Mouse (Mus musculus): ENCODE data around the gene Coro2b. TPM values are rescaled to one million over a fixed set of nuclear protein-coding genes. Genes with fewer than 3 reads are reported as not detected.

Coro2b gene
- polyA plus RNA-seq, 1 experiment from 2014 or later = 24.6 TPM

- H3K36me3 ChIP-seq (ENCODE audit: control insufficient read depth, insufficient read depth, low read length) = no peaks in the 10 kb centered on the region
- H3K9me3 ChIP-seq (ENCODE audit: control insufficient read depth, low read length) = no peaks in the 10 kb centered on the region
- peak overlapping the region; percentile 42; the same call in 1 of the 2 replicates for H3K9ac ChIP-seq (ENCODE audit: low read length)
- no peak overlapping the region for H3K4me3 ChIP-seq (ENCODE audit: low read length)
- H3K27me3 ChIP-seq (ENCODE audit: control insufficient read depth, insufficient read depth, low read depth, low read length) = no peaks in the 10 kb centered on the region
- peak overlapping the region; percentile 18; the same call in 1 of the 2 replicates for H3K4me2 ChIP-seq (ENCODE audit: low read depth, low read length)
- peak overlapping the region; percentile 92 for H3K27ac ChIP-seq (ENCODE audit: low read length)
- H3K4me1 ChIP-seq (replicated peaks; ENCODE audit: control insufficient read depth, insufficient read depth, low read length) = peaks cover 62% of the 10 kb centered on the region
- 51% methylated on average over 5 of the region's 5 CpGs for whole genome bisulfite sequencing
- peak; percentile 20; the same call in 1 of the 2 replicates for ATAC-seq (ENCODE audit: low read depth)
These were observed 14.6 kb downstream of the Coro2b start for GRCm38 (mm10) chr9:62522211-62522610.

DNA sequence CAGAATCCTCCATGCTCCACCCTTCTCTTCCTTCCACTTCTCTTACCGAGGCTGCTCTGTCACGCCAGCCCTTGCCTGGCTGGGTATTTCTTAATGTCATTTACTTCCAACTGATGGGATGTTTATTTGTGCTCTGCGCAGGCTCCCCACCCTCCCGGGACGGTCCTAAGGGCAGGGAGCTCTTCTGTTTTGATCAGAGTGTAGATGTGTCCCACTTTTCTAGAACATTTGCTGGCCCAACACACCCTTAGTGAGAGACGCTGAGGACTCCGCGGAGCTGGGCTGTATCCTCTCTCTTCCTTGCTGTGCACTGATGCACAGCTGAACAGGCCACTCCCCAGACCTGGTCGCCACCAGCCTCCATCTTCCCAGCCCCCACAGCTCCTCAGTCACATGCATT is 15.3 kb downstream of the Coro2b start:
- Histone ChIP-seq H3K4me2 (ENCODE audit: low read depth, low read length) (peak overlapping the region; percentile 28), H3K36me3 (ENCODE audit: control insufficient read depth, insufficient read depth, low read length) (no peaks in the 10 kb centered on the region), H3K4me1 (replicated peaks; ENCODE audit: control insufficient read depth, insufficient read depth, low read length) (peaks cover 55% of the 10 kb centered on the region), H3K4me3 (ENCODE audit: low read length) (no peak overlapping the region), H3K9ac (ENCODE audit: low read length) (peak overlapping the region; percentile 53), H3K27ac (ENCODE audit: low read length) (peak overlapping the region; percentile 92), H3K27me3 (ENCODE audit: control insufficient read depth, insufficient read depth, low read depth, low read length) (no peaks in the 10 kb centered on the region), H3K9me3 (ENCODE audit: control insufficient read depth, low read length) (no peaks in the 10 kb centered on the region)
- 0 out of 2 replicates have a peak, but pooled peaks have one; percentile 3 for ATAC-seq (ENCODE audit: low read depth)
- 39% methylated on average over 9 of the region's 9 CpGs for WGBS

DNA sequence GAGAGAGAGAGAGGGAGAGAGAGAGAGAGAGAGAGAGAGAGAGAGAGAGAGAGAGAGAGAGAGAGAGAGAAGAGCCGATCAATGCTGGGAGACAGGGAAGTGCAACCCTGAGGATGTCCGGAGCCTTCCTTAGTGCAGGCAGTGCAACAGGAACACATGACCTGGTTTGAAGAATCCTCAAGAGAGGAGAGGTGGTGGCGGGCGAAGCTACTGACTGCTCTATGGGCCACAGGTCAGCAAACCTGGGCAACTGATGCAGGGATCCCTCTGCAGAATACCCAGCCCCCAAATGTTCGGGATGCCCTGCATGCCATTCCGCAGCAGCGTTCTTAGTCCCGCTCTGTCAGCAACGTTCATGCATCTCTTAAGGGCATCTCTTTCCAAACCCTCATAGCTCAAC is 15.9 kb downstream of the Coro2b start:
- no peaks in the 10 kb centered on the region for H3K27me3 ChIP-seq (ENCODE audit: control insufficient read depth, insufficient read depth, low read depth, low read length)
- no peaks in the 10 kb centered on the region for H3K9me3 ChIP-seq (ENCODE audit: control insufficient read depth, low read length)
- H3K36me3 ChIP-seq (ENCODE audit: control insufficient read depth, insufficient read depth, low read length) = no peaks in the 10 kb centered on the region
- peak overlapping the region; percentile 92 for H3K27ac ChIP-seq (ENCODE audit: low read length)
- H3K4me2 ChIP-seq (ENCODE audit: low read depth, low read length) = peak overlapping the region; percentile 28
- no peak for ATAC-seq (ENCODE audit: low read depth)
- 35% methylated on average over 9 of the region's 9 CpGs for WGBS
- H3K4me3 ChIP-seq (ENCODE audit: low read length) = no peak overlapping the region
- H3K9ac ChIP-seq (ENCODE audit: low read length) = peak overlapping the region; percentile 53
- peaks cover 49% of the 10 kb centered on the region for H3K4me1 ChIP-seq (replicated peaks; ENCODE audit: control insufficient read depth, insufficient read depth, low read length)

- no peak for ATAC-seq (ENCODE audit: low read depth)
- no peak overlapping the region for H3K27ac ChIP-seq (ENCODE audit: low read length)
- 80% methylated on average over 15 of the region's 15 CpGs for WGBS
These were observed 16.9 kb downstream of the Coro2b start for GRCm38 (mm10) chr9:62519787-62520503.

DNA sequence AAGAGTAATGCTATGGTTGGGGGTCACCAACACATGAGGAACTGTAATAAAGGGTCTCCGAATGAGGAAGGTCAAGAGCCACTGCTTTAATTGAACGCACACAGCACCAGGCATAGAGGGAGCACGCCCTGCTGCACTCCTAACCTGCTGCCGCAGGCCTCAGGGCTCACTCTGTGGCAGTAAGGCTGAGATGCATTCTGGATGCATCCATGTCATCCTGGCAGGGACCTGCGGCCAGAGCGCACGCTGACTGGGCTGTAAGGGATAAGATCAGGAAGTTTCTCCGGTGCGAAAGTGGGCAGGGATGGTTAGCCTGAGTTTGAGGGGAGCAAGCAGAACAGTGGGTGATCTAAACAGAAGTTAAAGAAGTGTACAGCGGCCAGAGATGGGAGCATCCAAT is 17.5 kb downstream of the Coro2b start:
- Histone ChIP-seq H3K4me2 (ENCODE audit: low read depth, low read length) (no peak overlapping the region), H3K4me3 (ENCODE audit: low read length) (no peak overlapping the region), H3K27me3 (ENCODE audit: control insufficient read depth, insufficient read depth, low read depth, low read length) (no peaks in the 10 kb centered on the region), H3K9ac (ENCODE audit: low read length) (no peak overlapping the region), H3K36me3 (ENCODE audit: control insufficient read depth, insufficient read depth, low read length) (no peaks in the 10 kb centered on the region), H3K4me1 (replicated peaks; ENCODE audit: control insufficient read depth, insufficient read depth, low read length) (peaks cover 34% of the 10 kb centered on the region), H3K27ac (ENCODE audit: low read length) (no peak overlapping the region), H3K9me3 (ENCODE audit: control insufficient read depth, low read length) (no peaks in the 10 kb centered on the region)
- WGBS = 91% methylated on average over 10 of the region's 10 CpGs
- no peak for ATAC-seq (ENCODE audit: low read depth)

More at GRCm38 (mm10) chr9:62519787-62520503, 16.9 kb downstream of the Coro2b start:
- Histone ChIP-seq H3K4me3 (ENCODE audit: low read length) (no peak overlapping the region), H3K4me1 (replicated peaks; ENCODE audit: control insufficient read depth, insufficient read depth, low read length) (peaks cover 39% of the 10 kb centered on the region), H3K9ac (ENCODE audit: low read length) (no peak overlapping the region), H3K36me3 (ENCODE audit: control insufficient read depth, insufficient read depth, low read length) (no peaks in the 10 kb centered on the region), H3K4me2 (ENCODE audit: low read depth, low read length) (no peak overlapping the region), H3K27me3 (ENCODE audit: control insufficient read depth, insufficient read depth, low read depth, low read length) (no peaks in the 10 kb centered on the region), H3K9me3 (ENCODE audit: control insufficient read depth, low read length) (no peaks in the 10 kb centered on the region)

GRCm38 (mm10) chr9:62518572-62518971 is 18.3 kb downstream of the Coro2b start:
- no peaks in the 10 kb centered on the region for H3K36me3 ChIP-seq (ENCODE audit: control insufficient read depth, insufficient read depth, low read length)
- no peaks in the 10 kb centered on the region for H3K9me3 ChIP-seq (ENCODE audit: control insufficient read depth, low read length)
- WGBS = 71% methylated on average over 4 of the region's 4 CpGs
- H3K4me2 ChIP-seq (ENCODE audit: low read depth, low read length) = no peak overlapping the region
- ATAC-seq (ENCODE audit: low read depth) = no peak
- no peak overlapping the region for H3K27ac ChIP-seq (ENCODE audit: low read length)
- no peak overlapping the region for H3K9ac ChIP-seq (ENCODE audit: low read length)
- H3K4me3 ChIP-seq (ENCODE audit: low read length) = no peak overlapping the region
- H3K27me3 ChIP-seq (ENCODE audit: control insufficient read depth, insufficient read depth, low read depth, low read length) = no peaks in the 10 kb centered on the region
- peaks cover 35% of the 10 kb centered on the region for H3K4me1 ChIP-seq (replicated peaks; ENCODE audit: control insufficient read depth, insufficient read depth, low read length)

DNA sequence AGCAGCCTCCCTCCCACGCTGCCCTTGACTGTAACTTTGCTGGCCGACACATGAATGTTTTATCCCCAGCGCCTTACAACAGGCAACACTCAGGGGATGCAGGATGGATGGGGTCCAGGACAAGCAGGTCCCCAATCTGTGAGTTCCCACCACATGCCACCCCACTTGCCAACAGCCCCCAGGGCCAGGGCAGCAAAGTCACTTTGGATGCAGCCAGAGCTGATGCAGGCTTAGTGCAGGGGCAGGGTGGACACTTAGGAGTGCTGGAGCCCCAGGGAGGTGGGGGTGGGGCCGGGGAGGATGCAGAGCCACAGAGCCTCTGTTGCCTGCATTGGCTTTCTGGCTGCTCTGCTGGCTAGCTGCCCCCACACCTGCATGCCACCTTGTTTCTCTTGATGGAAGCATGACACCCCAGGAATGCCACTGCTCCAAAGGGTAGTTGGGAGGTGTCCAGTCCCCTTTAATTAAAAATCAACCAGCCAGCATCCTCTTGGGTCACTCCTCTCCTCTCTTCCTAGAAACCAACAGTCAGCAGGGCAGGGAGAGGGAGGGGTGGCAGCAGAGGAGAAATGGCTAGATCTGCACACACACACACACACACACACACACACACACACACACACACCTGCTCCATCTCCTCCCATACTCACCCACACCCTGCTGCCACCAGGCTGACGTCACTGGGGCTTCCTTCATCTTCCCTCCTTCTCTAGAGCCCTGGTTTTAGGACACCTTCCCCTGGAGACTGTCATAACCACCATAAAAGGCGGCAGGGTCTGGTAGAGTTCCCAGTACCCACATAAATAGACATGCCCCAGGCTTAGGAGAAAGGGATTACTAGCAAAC is 19.5 kb downstream of the Coro2b start:
- Histone ChIP-seq H3K4me1 (replicated peaks; ENCODE audit: control insufficient read depth, insufficient read depth, low read length) (peaks cover 33% of the 10 kb centered on the region), H3K9ac (ENCODE audit: low read length) (no peak overlapping the region), H3K36me3 (ENCODE audit: control insufficient read depth, insufficient read depth, low read length) (no peaks in the 10 kb centered on the region), H3K27ac (ENCODE audit: low read length) (no peak overlapping the region), H3K4me2 (ENCODE audit: low read depth, low read length) (no peak overlapping the region), H3K27me3 (ENCODE audit: control insufficient read depth, insufficient read depth, low read depth, low read length) (no peaks in the 10 kb centered on the region), H3K9me3 (ENCODE audit: control insufficient read depth, low read length) (no peaks in the 10 kb centered on the region), H3K4me3 (ENCODE audit: low read length) (no peak overlapping the region)
- 69% methylated on average over 6 of the region's 6 CpGs for whole genome bisulfite sequencing
- ATAC-seq (ENCODE audit: low read depth) = no peak

- no peaks in the 10 kb centered on the region for H3K27me3 ChIP-seq (ENCODE audit: control insufficient read depth, insufficient read depth, low read depth, low read length)
- no peaks in the 10 kb centered on the region for H3K36me3 ChIP-seq (ENCODE audit: control insufficient read depth, insufficient read depth, low read length)
- ATAC-seq (ENCODE audit: low read depth) = no peak
- no peaks in the 10 kb centered on the region for H3K9me3 ChIP-seq (ENCODE audit: control insufficient read depth, low read length)
- H3K4me1 ChIP-seq (replicated peaks; ENCODE audit: control insufficient read depth, insufficient read depth, low read length) = peaks cover 22% of the 10 kb centered on the region
- no peak overlapping the region for H3K4me3 ChIP-seq (ENCODE audit: low read length)
- H3K9ac ChIP-seq (ENCODE audit: low read length) = no peak overlapping the region
- 84% methylated on average over 7 of the region's 7 CpGs for WGBS
- H3K27ac ChIP-seq (ENCODE audit: low read length) = no peak overlapping the region
- H3K4me2 ChIP-seq (ENCODE audit: low read depth, low read length) = no peak overlapping the region
These were observed 21.7 kb downstream of the Coro2b start for GRCm38 (mm10) chr9:62515138-62515537.

GRCm38 (mm10) chr9:62513492-62514133 is 23.2 kb downstream of the Coro2b start:
- Histone ChIP-seq H3K4me3 (ENCODE audit: low read length) (no peak overlapping the region), H3K27ac (ENCODE audit: low read length) (peak overlapping the region; percentile 77), H3K9me3 (ENCODE audit: control insufficient read depth, low read length) (no peaks in the 10 kb centered on the region), H3K9ac (ENCODE audit: low read length) (no peak overlapping the region), H3K36me3 (ENCODE audit: control insufficient read depth, insufficient read depth, low read length) (no peaks in the 10 kb centered on the region), H3K27me3 (ENCODE audit: control insufficient read depth, insufficient read depth, low read depth, low read length) (no peaks in the 10 kb centered on the region), H3K4me1 (replicated peaks; ENCODE audit: control insufficient read depth, insufficient read depth, low read length) (peaks cover 22% of the 10 kb centered on the region), H3K4me2 (ENCODE audit: low read depth, low read length) (0 out of 2 replicates have a peak overlapping the region, but pooled peaks have one; percentile 7)
- 24% methylated on average over 10 of the region's 10 CpGs for WGBS
- peak; percentile 78 for ATAC-seq (ENCODE audit: low read depth)

Data from lung, embryonic 16.5 days (tissue).